Mouse (Mus musculus): ENCODE data around the gene Sult2a7. TPM values are rescaled to one million over a fixed set of nuclear protein-coding genes. Genes with fewer than 3 reads are reported as not detected.

Gene Sult2a7
- total RNA-seq (2021), result not detected

DNA sequence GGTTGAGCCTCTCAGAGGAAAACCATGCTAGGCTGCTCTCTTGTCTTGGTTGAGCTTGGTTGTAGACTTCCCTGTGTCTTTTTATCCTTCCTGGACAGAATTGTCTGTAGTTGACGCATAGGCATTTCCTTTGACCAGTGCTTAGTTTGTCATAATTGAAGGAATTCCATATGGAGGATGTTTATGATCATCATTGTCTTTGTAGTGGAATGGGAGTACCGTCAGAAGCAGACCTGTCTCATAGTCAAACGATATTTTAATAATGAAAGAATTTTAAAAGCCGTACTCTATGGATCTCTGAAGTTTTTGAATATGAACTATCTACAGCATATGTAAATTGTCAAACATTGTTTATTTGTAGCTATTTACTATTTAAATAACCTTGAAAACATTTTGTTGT is at the start of gene Sult2a7:
TSS of gene Sult2a7 (minus strand) at position 101 of the 400 bp plus-strand sequence.
- intact Hi-C loops (cut with DNase I), result no loop called here
- no peak for DNase-seq

- intact Hi-C loops (cut with DNase I), result no loop called here
- DNase-seq, result no peak
Measured at GRCm38 (mm10) chr7:14525280-14525679, 31.2 kb upstream of the Sult2a7 start.

DNA sequence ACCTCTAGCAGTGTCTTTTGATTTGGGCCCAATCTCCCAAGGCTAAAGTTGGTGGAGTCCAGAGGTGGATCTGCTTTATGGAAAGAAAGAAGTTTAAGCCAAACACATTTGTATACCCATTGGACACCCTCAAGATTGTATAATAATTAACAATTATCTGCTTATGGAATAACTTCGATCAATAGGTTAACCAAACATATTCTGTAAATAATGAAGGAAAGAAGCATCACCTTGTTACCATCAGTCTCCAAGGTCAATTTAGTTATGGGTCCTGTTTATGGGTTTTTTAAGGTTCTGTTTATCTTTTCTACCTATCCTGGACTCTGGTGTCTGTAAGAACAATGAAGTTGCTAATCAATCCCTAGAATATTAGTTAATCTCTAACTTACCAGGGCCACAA is 28.6 kb upstream of the Sult2a7 start:
- DNase-seq, result no peak
- intact Hi-C loops (cut with DNase I), result no loop called here

DNA sequence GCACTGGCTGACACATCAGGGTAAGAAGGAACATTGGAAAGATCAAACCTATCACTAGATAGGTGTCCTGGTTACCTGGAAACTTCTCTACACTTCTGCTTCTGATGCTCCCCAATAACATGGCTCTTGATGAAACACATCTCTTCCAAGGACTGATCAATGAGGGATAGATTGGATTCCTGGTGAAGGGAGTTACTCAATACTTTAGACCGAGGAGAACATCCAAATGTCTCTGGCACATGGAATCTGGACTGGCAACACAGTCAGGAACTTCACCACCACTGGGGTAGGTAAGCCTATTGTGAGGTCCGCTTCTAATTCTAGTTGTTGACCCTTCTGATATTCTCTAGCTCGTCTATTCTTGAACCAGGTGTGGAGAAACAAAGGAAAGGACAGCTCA is 24.3 kb upstream of the Sult2a7 start:
- intact Hi-C loops (cut with DNase I), result no loop called here
- DNase-seq, result no peak

- intact Hi-C loops (cut with DNase I), result no loop called here
- no peak for DNase-seq
Measured at GRCm38 (mm10) chr7:14492886-14493285, 1.1 kb downstream of the Sult2a7 start.

GRCm38 (mm10) chr7:14446534-14446933 is 47.5 kb downstream of the Sult2a7 start, which contains the start of gene Sult2a8:
Gene Sult2a8 (minus strand): TSS chr7:14446769.
- intact Hi-C loops (cut with DNase I), result no loop called here
- DNase-seq, result no peak

DNA sequence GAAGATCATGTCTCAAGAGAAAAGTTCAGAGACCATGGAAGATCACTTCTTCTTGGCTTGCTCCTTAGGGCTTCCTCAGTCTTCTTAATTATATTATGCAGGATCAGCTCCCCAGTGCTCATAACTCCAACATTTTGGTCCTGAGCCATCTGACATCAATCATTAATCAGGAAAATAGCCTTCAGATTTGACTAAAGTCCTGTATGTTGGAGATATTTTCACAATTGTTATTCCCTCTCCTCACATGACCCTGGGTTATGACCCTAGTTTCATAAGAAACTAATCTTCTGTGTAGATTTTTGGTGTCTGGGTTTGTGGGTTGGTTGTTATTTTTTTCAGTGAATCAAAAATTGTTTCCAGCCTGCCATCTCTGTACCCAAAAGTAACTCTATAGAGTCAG is 54.4 kb downstream of the Sult2a7 start:
- DNase-seq, result no peak
- intact Hi-C loops (cut with DNase I), result no loop called here

- DNase-seq, result no peak
- intact Hi-C loops (cut with DNase I), result no loop called here
Measured at GRCm38 (mm10) chr7:14438484-14438883, 55.5 kb downstream of the Sult2a7 start.

- intact Hi-C loops (cut with DNase I), result no loop called here
- DNase-seq, result no peak
Measured at GRCm38 (mm10) chr7:14438029-14438428, 56.0 kb downstream of the Sult2a7 start.

Other genes starting within 250 kb of the Sult2a7 start
- not detected for gene Sult2a6, start 239.4 kb downstream of the Sult2a7 start, total RNA-seq (2021)
- gene Obox8, start 160.7 kb downstream of the Sult2a7 start, total RNA-seq (2021), result not detected
- not detected for gene Sult2a8, start 47.5 kb downstream of the Sult2a7 start, total RNA-seq (2021)
- under 1 TPM; 0.05 TPM for gene Vmn1r90, start 69.3 kb upstream of the Sult2a7 start, total RNA-seq (2021)
- gene Obox7, start 165.3 kb upstream of the Sult2a7 start, total RNA-seq (2021), result not detected